Mouse (Mus musculus): Measurements from ENCODE around the gene Pdzrn4.

DNA sequence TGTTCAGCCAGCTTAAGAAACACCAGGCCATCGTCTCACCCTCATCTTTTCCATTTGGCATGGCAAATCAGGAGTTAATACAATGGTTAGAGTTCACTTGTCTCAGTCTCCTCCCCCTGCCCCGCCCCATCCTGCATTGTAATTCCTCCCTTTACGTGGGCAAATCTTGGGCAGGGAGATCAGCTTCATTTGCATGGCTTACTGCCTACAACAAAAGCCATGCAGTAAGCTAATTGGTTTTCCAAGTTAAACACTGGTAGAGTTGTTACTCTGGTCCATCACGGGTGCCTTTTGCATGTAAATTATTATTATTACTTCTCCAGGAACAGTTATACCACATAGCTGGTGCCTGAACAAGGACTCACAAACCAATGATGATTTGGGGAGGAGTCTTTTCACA is 18.6 kb downstream of the Pdzrn4 start:
- no peak for TF ChIP-seq CTCF (IDR thresholded peaks at IDR 0.05; ENCODE audit: low read depth)
- TF ChIP-seq EP300 (IDR thresholded peaks at IDR 0.05; ENCODE audit: low read depth) = no peak
